Mouse (Mus musculus) cortical plate, adult 2 months (tissue): Measurements from ENCODE around the gene Snapin. TPM values are rescaled to one million over a fixed set of nuclear protein-coding genes. Genes with fewer than 3 reads are reported as not detected.

Experiments
- H3K27ac ChIP-seq: fragments of 200-500 bp; 2 replicates; pipeline ENCODE4 v1.5.1; 2012; ENCODE audit warnings: low read length, control low read depth, inconsistent platforms; ENCODE audit not compliant: insufficient read depth
- H3K4me1 ChIP-seq: fragments of 200-500 bp; 2 replicates; pipeline ENCODE4 v1.6.1; 2011; ENCODE audit warnings: low read length; ENCODE audit not compliant: control insufficient read depth, insufficient read depth
- H3K4me3 ChIP-seq: fragments of 200-500 bp; 2 replicates; pipeline ENCODE4 v1.5.1; 2011; ENCODE audit warnings: mild to moderate bottlenecking, low read length, control low read depth; ENCODE audit not compliant: insufficient read depth
- CTCF ChIP-seq: fragments of 200-500 bp; IDR thresholded peaks from 2 replicates; pipeline ENCODE4 v1.5.1; 2011; ENCODE audit warnings: mild to moderate bottlenecking, control low read depth, low read length; ENCODE audit not compliant: insufficient read depth; ENCODE audit errors: extremely low read depth
- POLR2A ChIP-seq: fragments of 200-500 bp; IDR thresholded peaks from 2 replicates; pipeline ENCODE4 v1.6.1; 2011; ENCODE audit warnings: mild to moderate bottlenecking, low read length, control low read depth; ENCODE audit not compliant: insufficient read depth; ENCODE audit errors: extremely low read depth
- polyA plus RNA-seq: library from polyadenylated mRNA; depleted of rRNA; stranded (reverse); fragments of >200 nt; gene quantifications from 2 replicates; pipeline ENCODE4 v1.2.3, GENCODE M21; 2012

Gene Snapin
- polyA plus RNA-seq, 1 experiment: 73.2 TPM

GRCm38 (mm10) chr3:90508287-90508949 lies 17.6 kb upstream of the Snapin start:
- TF ChIP-seq POLR2A (no peak), CTCF (no peak)
- peaks cover 6% of the 10 kb centered on the region; the same call in 1 of the 2 replicates for H3K4me1 ChIP-seq
- 0 out of 2 replicates have a peak overlapping the region, but pooled peaks have one; percentile 49 for H3K27ac ChIP-seq
- H3K4me3 ChIP-seq: peak overlapping the region; percentile 86

GRCm38 (mm10) chr3:90506362-90506761 lies 15.5 kb upstream of the Snapin start:
- no peak for TF ChIP-seq POLR2A
- TF ChIP-seq CTCF: no peak
- no peak overlapping the region for H3K4me3 ChIP-seq
- H3K4me1 ChIP-seq: peaks cover 6% of the 10 kb centered on the region; the same call in 1 of the 2 replicates
- H3K27ac ChIP-seq: no peak overlapping the region

- Histone ChIP-seq H3K4me1 (peaks cover 6% of the 10 kb centered on the region; the same call in 1 of the 2 replicates), H3K4me3 (no peak overlapping the region), H3K27ac (no peak overlapping the region)
- TF ChIP-seq CTCF (no peak), POLR2A (no peak)
Measured at GRCm38 (mm10) chr3:90505216-90505615, 14.4 kb upstream of the Snapin start.

- TF ChIP-seq POLR2A (no peak), CTCF (no peak)
- no peak overlapping the region for H3K27ac ChIP-seq
- H3K4me3 ChIP-seq: no peak overlapping the region
- H3K4me1 ChIP-seq: peaks cover 6% of the 10 kb centered on the region; the same call in 1 of the 2 replicates
Measured at GRCm38 (mm10) chr3:90503444-90503843, 12.6 kb upstream of the Snapin start.

GRCm38 (mm10) chr3:90497597-90497996 lies 6.8 kb upstream of the Snapin start:
- no peak overlapping the region for H3K4me3 ChIP-seq
- no peak for TF ChIP-seq CTCF
- TF ChIP-seq POLR2A: no peak
- no peaks in the 10 kb centered on the region for H3K4me1 ChIP-seq
- no peak overlapping the region for H3K27ac ChIP-seq

- no peaks in the 10 kb centered on the region for H3K4me1 ChIP-seq
- TF ChIP-seq CTCF (no peak), POLR2A (0 out of 2 replicates have a peak, but pooled peaks have one; percentile 1)
- no peak overlapping the region for H3K4me3 ChIP-seq
- no peak overlapping the region for H3K27ac ChIP-seq
Measured at GRCm38 (mm10) chr3:90495850-90496525, 5.2 kb upstream of the Snapin start.

- TF ChIP-seq POLR2A (no peak), CTCF (no peak)
- no peak overlapping the region for H3K27ac ChIP-seq
- H3K4me3 ChIP-seq: no peak overlapping the region
- no peaks in the 10 kb centered on the region for H3K4me1 ChIP-seq
Measured at GRCm38 (mm10) chr3:90493831-90494540, 3.2 kb upstream of the Snapin start.

- no peak overlapping the region; the same call in 1 of the 2 replicates for H3K4me3 ChIP-seq
- no peak for TF ChIP-seq POLR2A
- no peak for TF ChIP-seq CTCF
- H3K27ac ChIP-seq: no peak overlapping the region
Measured at GRCm38 (mm10) chr3:90491350-90491749, 517 bp upstream of the Snapin start.

GRCm38 (mm10) chr3:90488576-90488975 lies 2.3 kb downstream of the Snapin start:
- H3K4me1 ChIP-seq: no peaks in the 10 kb centered on the region
- no peak overlapping the region for H3K27ac ChIP-seq
- H3K4me3 ChIP-seq: no peak overlapping the region
- TF ChIP-seq POLR2A (no peak), CTCF (no peak)

More at GRCm38 (mm10) chr3:90491350-90491749, 517 bp upstream of the Snapin start:
- H3K4me1 ChIP-seq: no peaks in the 10 kb centered on the region
